Mouse (Mus musculus) embryonic facial prominence, embryonic 15.5 days (tissue): ENCODE data around the gene Cnot6. TPM values are rescaled to one million over a fixed set of nuclear protein-coding genes. Genes with fewer than 3 reads are reported as not detected.
A peak's percentile ranks its signal among the peaks of the same experiment; 100 is the strongest.

Experiments used
- ATAC-seq: fragments of 200-750 bp; cut with Nextera tagmentation; 2 replicates; pipeline ENCODE4 v1.8.0; 2017; ENCODE audit warnings: low read depth, moderate TSS enrichment; ENCODE audit not compliant: insufficient number of reproducible peaks, low FRiP score, low TSS enrichment
- H3K27ac ChIP-seq: fragments of 300-500 bp; sonication (generic); replicated peaks from 2 replicates; pipeline ENCODE4 v1.5.1; 2015; ENCODE audit warnings: mild to moderate bottlenecking, inconsistent platforms
- H3K27me3 ChIP-seq: fragments of 300-500 bp; sonication (generic); 2 replicates; pipeline ENCODE4 v1.6.1; 2015; ENCODE audit warnings: inconsistent platforms
- H3K36me3 ChIP-seq: fragments of 300-500 bp; sonication (generic); 2 replicates; pipeline ENCODE4 v1.6.1; 2015; ENCODE audit warnings: mild to moderate bottlenecking, inconsistent platforms
- H3K4me1 ChIP-seq: fragments of 300-500 bp; sonication (generic); 2 replicates; pipeline ENCODE4 v1.6.1; 2015; ENCODE audit warnings: inconsistent platforms
- H3K4me2 ChIP-seq: fragments of 300-500 bp; sonication (generic); replicated peaks from 2 replicates; pipeline ENCODE4 v1.6.1; 2015; ENCODE audit warnings: mild to moderate bottlenecking, inconsistent platforms
- H3K4me3 ChIP-seq: fragments of 300-500 bp; sonication (generic); replicated peaks from 2 replicates; pipeline ENCODE4 v1.5.1; 2015; ENCODE audit warnings: mild to moderate bottlenecking, inconsistent platforms
- H3K9ac ChIP-seq: fragments of 300-500 bp; sonication (generic); 2 replicates; pipeline ENCODE4 v1.6.1; 2015; ENCODE audit warnings: inconsistent platforms
- H3K9me3 ChIP-seq: fragments of 300-500 bp; sonication (generic); replicated peaks from 2 replicates; pipeline ENCODE4 v1.6.1; 2016; ENCODE audit warnings: inconsistent platforms
- WGBS: fragments of 180-500 bp; shearing (Covaris S2); methylation state at CpG from one replicate; pipeline ENCODE4 v1.1.7; 2015; 5-methylcytosine and 5-hydroxymethylcytosine counted together
- polyA plus RNA-seq: library from polyadenylated mRNA; unstranded; fragments of >200 nt; fragmentation: Nextera tagmentation; extraction: Ambion mirVana; gene quantifications from 2 replicates; pipeline ENCODE4 v1.2.1, GENCODE M21; 2015

Cnot6 gene
- polyA plus RNA-seq, 1 experiment from 2014 or later: 54.8 TPM

DNA sequence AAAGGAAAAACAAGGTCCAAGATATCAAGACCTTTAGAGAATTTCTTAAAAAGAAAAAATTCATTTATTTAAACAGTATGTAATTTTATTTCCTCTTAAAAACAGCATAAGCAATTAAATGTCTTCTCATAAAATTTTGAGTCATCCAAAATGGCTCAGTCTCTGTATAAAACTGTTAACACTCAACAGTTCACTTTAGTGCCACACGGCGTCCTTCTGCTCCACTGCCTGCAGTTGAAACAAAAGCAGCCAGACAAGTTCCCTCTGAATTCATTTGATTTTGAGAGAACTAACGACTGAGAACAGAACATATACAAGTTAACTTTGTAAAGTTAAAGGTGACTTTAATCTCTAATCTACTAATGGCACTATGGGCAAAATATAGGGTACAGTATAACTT lies 39.1 kb downstream of the Cnot6 start:
- Histone ChIP-seq H3K4me3 (no peak overlapping the region), H3K9me3 (no peaks in the 10 kb centered on the region), H3K9ac (no peak overlapping the region), H3K36me3 (peaks cover 49% of the 10 kb centered on the region), H3K4me2 (no peak overlapping the region), H3K4me1 (no peaks in the 10 kb centered on the region), H3K27ac (no peak overlapping the region), H3K27me3 (no peaks in the 10 kb centered on the region)
- ATAC-seq: no peak
- WGBS: 82% methylated on average over 3 of the region's 3 CpGs

DNA sequence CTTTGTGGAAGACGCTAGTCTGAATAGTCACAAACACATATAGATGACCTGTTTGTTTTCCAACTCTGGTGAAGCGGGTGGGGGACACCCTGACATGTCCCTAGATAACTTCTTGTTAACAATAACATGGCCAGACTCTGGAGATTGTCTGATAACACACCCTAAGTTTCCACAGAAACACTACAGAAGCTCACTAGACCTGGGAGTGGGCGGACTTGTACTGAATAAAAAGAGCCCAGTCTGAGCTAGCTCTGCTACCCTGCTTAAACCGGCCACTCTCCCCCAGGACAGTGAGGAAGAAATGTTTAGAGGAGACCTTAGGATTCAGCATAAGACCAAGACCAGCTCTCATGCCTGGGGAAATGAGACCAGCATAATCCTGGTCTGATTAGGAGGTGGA lies 47.1 kb downstream of the Cnot6 start:
- H3K36me3 ChIP-seq: peaks cover 4% of the 10 kb centered on the region; the same call in 1 of the 2 replicates
- no peak for ATAC-seq
- 79% methylated on average over 4 of the region's 4 CpGs for WGBS

DNA sequence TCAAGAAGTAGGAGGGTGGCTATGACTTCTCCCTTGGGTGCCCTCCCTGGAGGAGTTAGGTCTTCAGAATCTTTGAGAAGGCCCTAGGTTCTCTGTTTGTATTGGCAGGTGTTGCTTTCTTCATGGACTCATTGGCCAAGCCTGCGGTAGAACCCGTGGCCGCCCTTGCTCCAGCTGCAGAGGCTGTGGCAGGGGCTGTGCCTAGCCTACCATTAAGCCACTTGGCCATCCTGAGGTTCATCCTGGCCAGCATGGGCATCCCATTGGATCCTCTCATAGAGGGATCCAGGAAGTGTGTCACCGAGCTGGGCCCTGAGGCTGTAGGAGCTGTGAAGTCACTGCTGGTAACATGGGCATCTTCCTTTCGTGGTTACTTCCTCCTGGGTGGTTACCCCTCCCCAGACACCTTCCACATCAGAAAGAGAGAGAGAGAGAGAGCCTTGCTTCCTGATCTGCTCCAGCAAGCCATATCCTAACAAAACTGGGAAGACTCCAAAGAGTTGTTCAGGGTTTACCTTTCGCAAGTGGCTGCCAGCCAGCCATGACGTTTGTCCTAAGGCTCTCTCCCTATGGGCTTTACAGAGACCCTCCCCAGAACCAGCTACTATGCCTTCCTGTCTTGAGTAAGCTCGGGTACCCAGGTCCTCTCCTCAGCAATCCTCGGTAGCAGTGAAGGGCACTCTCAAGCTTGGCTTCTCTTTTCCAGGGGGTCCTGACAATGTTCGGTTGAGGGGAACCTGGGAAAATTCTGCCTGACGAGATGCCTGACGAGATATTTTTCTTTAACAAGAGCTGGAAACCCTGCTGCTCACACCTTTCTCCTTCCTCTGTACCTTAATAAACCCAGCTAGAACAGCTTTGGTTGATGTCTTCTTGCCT lies 48.0 kb downstream of the Cnot6 start:
- no peak for ATAC-seq
- Histone ChIP-seq H3K36me3 (no peaks in the 10 kb centered on the region; the same call in 1 of the 2 replicates), H3K9me3 (no peaks in the 10 kb centered on the region), H3K4me3 (no peak overlapping the region), H3K27ac (no peak overlapping the region), H3K27me3 (no peaks in the 10 kb centered on the region), H3K9ac (no peak overlapping the region), H3K4me2 (no peak overlapping the region), H3K4me1 (no peaks in the 10 kb centered on the region)
- 78% methylated on average over 12 of the region's 12 CpGs for WGBS

More for the DNA sequence above, 47.1 kb downstream of the Cnot6 start:
- H3K27me3 ChIP-seq: no peaks in the 10 kb centered on the region
- H3K4me1 ChIP-seq: no peaks in the 10 kb centered on the region
- no peaks in the 10 kb centered on the region for H3K9me3 ChIP-seq
- H3K4me2 ChIP-seq: no peak overlapping the region
- H3K9ac ChIP-seq: no peak overlapping the region
- H3K4me3 ChIP-seq: no peak overlapping the region
- H3K27ac ChIP-seq: no peak overlapping the region

DNA sequence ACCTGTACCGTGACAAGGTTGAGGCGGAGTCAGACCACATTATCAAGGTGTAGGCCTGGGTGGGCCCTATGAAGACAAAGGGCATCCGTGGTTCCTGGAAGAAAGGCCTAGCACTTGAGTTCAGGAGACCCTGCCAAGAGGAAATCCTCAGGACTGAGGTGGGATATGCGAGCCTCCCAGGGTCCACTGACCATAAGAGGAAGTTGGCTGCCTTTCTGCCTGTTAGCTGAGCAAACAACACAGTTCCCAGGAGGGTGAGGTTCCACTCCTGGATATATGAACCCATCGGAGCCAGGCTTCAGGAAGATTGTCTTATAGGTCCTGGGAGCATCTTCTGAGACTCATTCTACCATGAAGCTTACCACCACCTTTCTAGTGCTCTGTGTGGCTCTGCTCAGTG lies 49.2 kb downstream of the Cnot6 start, which contains the start of gene Scgb3a1:
Scgb3a1 (plus strand) TSS at position 301 of the 400 bp plus-strand sequence.
- WGBS: 83% methylated on average over 5 of the region's 5 CpGs

DNA sequence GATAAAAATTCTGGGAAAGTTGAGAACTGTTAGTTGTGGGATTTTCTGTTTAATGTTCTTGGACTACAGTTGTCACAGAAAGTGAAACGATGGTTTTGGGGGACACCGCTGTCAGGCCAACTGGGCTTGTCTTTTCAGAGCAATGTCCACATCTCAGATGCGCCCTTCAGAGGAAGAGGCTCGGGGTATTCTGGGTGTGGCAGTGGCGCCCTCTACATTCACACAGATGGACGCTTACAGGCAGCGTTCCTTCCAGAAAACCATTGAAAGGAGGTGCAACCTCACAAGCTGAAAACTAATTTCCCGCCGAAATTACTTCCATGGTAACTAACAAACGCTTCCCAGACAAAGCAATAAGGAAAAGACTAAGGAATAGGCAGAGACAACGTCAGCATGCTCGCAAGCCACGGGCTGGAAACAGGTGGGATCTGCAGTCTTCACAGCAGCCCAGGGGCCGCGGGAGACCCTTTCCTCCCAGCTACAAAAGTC lies 50.2 kb downstream of the Cnot6 start:
- Histone ChIP-seq H3K36me3 (no peaks in the 10 kb centered on the region), H3K4me1 (no peaks in the 10 kb centered on the region), H3K4me2 (no peak overlapping the region), H3K9me3 (no peaks in the 10 kb centered on the region), H3K27me3 (no peaks in the 10 kb centered on the region), H3K9ac (no peak overlapping the region), H3K4me3 (no peak overlapping the region), H3K27ac (no peak overlapping the region)
- WGBS: 55% methylated on average over 15 of the region's 15 CpGs
- no peak for ATAC-seq

More for the DNA sequence above, 49.2 kb downstream of the Cnot6 start, which contains the start of gene Scgb3a1:
- ATAC-seq: no peak
- no peak within 1 kb of the TSS for H3K9ac ChIP-seq
- H3K4me3 ChIP-seq: no peak within 1 kb of the TSS
- no peak within 1 kb of the TSS for H3K27ac ChIP-seq
- no peak within 1 kb of the TSS for H3K4me2 ChIP-seq
- H3K36me3 ChIP-seq: no peaks in the 10 kb centered on the region
- no peaks in the 10 kb centered on the region for H3K4me1 ChIP-seq
- no peaks in the 10 kb centered on the region for H3K9me3 ChIP-seq
- H3K27me3 ChIP-seq: no peaks in the 10 kb centered on the region

DNA sequence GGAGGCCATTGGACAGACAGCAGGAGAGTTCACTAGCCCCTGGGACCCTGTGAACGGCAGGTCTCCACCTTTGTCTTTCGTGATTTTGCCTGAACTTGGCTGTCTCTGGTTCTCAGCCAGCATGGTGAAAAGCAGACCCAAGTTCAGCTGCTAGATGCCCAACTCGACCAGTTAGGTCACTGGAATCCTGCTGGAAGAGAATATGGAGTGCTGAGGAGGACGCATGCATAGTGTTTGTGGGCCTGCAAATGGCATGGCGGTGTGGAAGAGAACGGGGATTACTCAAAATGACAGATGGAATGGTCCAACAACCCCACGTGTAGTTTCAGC lies 53.1 kb downstream of the Cnot6 start:
- no peak for ATAC-seq
- Histone ChIP-seq H3K4me1 (no peaks in the 10 kb centered on the region), H3K9me3 (no peaks in the 10 kb centered on the region), H3K9ac (no peak overlapping the region), H3K36me3 (no peaks in the 10 kb centered on the region), H3K4me2 (no peak overlapping the region), H3K27me3 (no peaks in the 10 kb centered on the region), H3K27ac (no peak overlapping the region), H3K4me3 (no peak overlapping the region)
- 65% methylated on average over 7 of the region's 7 CpGs for WGBS

DNA sequence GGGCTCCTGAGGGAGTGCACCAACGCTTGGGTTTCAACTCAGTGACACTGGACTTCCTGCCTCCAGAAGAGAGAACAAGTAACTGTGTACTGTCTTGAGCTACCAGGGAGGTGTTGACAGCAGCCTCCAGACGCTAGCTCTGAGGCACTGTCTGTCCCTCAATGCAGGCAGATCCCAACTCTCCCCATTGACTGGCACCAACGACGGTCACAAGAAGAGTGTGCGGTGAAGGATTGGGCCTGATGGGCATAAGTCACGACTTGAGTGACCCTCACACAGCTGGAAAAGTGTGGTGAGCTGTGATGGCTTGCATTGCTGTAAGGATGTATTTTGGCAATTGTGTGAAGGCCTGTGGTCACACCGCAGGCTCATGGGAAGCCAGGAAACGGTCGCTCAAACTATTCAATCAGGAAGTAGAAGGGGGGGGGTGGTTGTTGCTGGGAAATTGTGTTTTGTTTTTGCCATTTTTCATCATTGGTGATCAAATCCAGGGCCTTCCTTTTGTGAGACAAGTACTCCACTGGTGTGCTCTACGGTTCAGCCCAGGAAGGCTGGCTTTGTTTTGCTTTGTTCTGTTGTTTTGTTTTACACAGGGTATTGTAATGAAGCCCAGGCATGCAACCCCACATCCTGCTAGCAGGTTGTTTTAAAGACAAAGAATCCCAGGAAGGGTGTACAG lies 53.6 kb downstream of the Cnot6 start:
- ATAC-seq: no peak
- H3K36me3 ChIP-seq: no peaks in the 10 kb centered on the region
- no peaks in the 10 kb centered on the region for H3K4me1 ChIP-seq
- H3K4me3 ChIP-seq: no peak overlapping the region
- H3K9ac ChIP-seq: no peak overlapping the region
- 61% methylated on average over 10 of the region's 10 CpGs for WGBS
- H3K27me3 ChIP-seq: no peaks in the 10 kb centered on the region
- H3K4me2 ChIP-seq: no peak overlapping the region
- H3K27ac ChIP-seq: no peak overlapping the region
- no peaks in the 10 kb centered on the region for H3K9me3 ChIP-seq

DNA sequence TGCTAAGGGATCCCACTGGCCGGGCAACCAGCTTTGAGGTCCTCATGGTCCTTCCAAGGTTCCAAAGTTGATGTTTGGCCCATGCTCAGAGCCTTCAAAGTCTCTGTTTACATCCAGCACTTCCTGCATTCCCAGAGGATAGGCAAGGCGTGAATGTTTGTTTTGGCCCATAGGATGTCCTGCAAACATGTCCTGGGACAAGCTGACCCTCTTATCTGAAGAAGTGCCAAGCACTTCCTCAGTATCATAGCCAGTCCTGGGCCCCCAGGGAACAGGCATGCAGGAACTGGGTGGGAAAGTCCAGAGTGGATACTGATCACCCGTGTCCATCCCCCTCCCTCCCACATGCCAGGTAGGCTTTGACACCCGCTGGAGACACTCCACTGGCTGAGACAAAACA lies 54.5 kb downstream of the Cnot6 start:
- no peak for ATAC-seq
- no peak overlapping the region for H3K9ac ChIP-seq
- H3K9me3 ChIP-seq: no peaks in the 10 kb centered on the region
- WGBS: 74% methylated on average over 4 of the region's 4 CpGs
- H3K4me1 ChIP-seq: peaks cover 1% of the 10 kb centered on the region
- H3K4me2 ChIP-seq: no peak overlapping the region
- no peaks in the 10 kb centered on the region for H3K27me3 ChIP-seq
- no peak overlapping the region for H3K4me3 ChIP-seq
- H3K36me3 ChIP-seq: no peaks in the 10 kb centered on the region
- no peak overlapping the region for H3K27ac ChIP-seq

DNA sequence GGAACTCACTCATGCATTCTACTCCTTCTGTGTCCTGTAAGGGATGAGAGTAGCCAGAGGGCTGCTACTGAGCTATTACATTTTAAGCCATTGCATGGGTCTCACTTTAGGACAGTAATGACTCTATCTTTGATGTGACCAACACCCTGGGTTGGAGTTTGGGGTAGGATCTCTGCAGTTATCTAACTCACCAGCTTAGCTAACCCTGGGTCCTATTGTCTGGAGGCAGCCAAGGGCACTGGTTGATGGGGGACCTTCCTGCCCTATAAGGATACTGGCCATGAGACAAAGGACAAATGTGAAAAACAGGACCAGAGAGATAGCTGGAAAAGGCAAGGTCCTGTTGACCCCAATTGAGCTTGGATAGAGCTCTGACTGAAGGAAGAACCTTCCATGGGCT lies 57.0 kb downstream of the Cnot6 start:
- H3K27ac ChIP-seq: no peak overlapping the region
- no peak overlapping the region for H3K9ac ChIP-seq
- no peak for ATAC-seq
- H3K4me1 ChIP-seq: peaks cover 13% of the 10 kb centered on the region
- no peak overlapping the region for H3K4me3 ChIP-seq
- no peaks in the 10 kb centered on the region for H3K36me3 ChIP-seq
- no peaks in the 10 kb centered on the region for H3K9me3 ChIP-seq
- H3K27me3 ChIP-seq: no peaks in the 10 kb centered on the region
- no peak overlapping the region for H3K4me2 ChIP-seq

DNA sequence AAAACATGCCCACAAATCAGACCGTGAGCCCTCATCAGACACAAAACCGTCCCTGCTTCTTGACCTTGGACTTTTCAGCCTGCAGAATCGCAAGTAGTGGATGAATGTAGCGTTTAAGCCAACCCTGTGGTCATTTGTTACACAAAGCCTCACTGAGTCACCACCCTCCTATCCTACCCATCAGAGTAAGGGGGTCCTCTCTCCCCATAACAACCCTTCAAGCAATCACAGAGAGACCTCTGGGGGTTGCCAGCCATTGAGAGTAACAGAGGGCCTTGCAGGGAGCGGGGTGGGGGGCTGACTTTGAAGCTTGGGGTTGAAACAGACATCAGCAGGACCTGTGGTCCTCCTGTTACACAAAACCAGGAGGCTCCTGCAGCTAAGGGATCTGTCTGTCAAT lies 57.9 kb downstream of the Cnot6 start:
- ATAC-seq: no peak
- H3K27ac ChIP-seq: no peak overlapping the region
- no peaks in the 10 kb centered on the region for H3K36me3 ChIP-seq
- no peaks in the 10 kb centered on the region for H3K9me3 ChIP-seq
- H3K9ac ChIP-seq: no peak overlapping the region
- peaks cover 13% of the 10 kb centered on the region for H3K4me1 ChIP-seq
- no peak overlapping the region for H3K4me2 ChIP-seq
- no peak overlapping the region for H3K4me3 ChIP-seq
- WGBS: 90% methylated on average over 5 of the region's 5 CpGs
- no peaks in the 10 kb centered on the region for H3K27me3 ChIP-seq

DNA sequence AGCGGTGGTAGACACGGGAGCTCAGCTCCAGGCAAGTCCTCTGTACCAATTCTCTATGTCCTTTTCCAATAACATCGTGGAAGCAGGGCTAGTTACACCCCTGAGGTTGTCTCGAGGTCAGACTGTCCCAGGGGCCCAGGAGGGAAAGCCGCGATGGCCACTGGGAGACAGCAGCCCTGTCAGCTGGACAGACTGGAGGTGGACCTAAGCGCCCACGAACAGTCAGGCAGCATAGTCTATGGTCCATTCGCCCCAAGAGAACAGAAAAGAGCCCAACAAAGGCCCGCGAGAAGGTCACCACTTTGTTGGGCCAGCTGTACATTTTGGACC lies 59.5 kb downstream of the Cnot6 start:
- 38% methylated on average over 11 of the region's 11 CpGs for WGBS
- Histone ChIP-seq H3K9ac (no peak overlapping the region), H3K4me2 (peak overlapping the region; percentile 34; the same call in 1 of the 2 replicates), H3K36me3 (no peaks in the 10 kb centered on the region), H3K9me3 (no peaks in the 10 kb centered on the region), H3K27ac (no peak overlapping the region), H3K27me3 (no peaks in the 10 kb centered on the region), H3K4me3 (no peak overlapping the region), H3K4me1 (peaks cover 13% of the 10 kb centered on the region)
- ATAC-seq: no peak
